ENCODE assay signal across 8 mouse cellular contexts in genomic region chr15:80225796-80226195, GRCm38 (mm10). TPM values are rescaled to one million over a fixed set of nuclear protein-coding genes. Genes with fewer than 3 reads are reported as not detected.
A peak's percentile ranks its signal among the peaks of the same experiment; 100 is the strongest.
DNase-seq lines count a peak whose midpoint lies in the region; ATAC-seq lines count a peak whose summit lies in the region.
"Had no signal": no experiment of that assay in that cellular context is flagged by ENCODE, and none has a peak within 500 bp of the region (broad histone marks: within the 10 kb centered on the region; RNA-seq: fewer than 3 reads in every experiment).

No protein-coding gene starts in this region.

- 46% methylated on average over 2 of the region's 2 CpGs for WGBS in liver, embryonic 15.5 days (ENCODE audit: insufficient replicate concordance)

- peak; percentile 69 for DNase-seq in left cerebral cortex, postnatal 4 days
- DNase-seq in left cerebral cortex, adult 8-10 months (ENCODE audit: low spot score in 2 of 2) = no peak
- peak; percentile 73 for DNase-seq in MN1 (ENCODE audit: low spot score)
- DNase-seq in c-Kit-positive CD71-negative TER-119-negative erythroid progenitor cells, embryonic 14.5 days (ENCODE audit: low read depth) = peak; percentile 66
- DNase-seq in heart, postnatal 36 days = peak; percentile 51 to 67
- peak; percentile 40 to 73 for DNase-seq in spleen, postnatal 14 days (ENCODE audit: low spot score in 2 of 2)

- no peak overlapping the region for H3K9ac ChIP-seq in liver, embryonic 15.5 days
- H3K9ac ChIP-seq: neural tube, embryonic 12.5 days had no signal

- 0 out of 2 replicates have a peak, but pooled peaks cover 8% of the 10 kb centered on the region for H3K27me3 ChIP-seq in liver, embryonic 15.5 days
- H3K27me3 ChIP-seq: neural tube, embryonic 12.5 days had no signal

- peak; percentile 62 for ATAC-seq in liver, embryonic 15.5 days (ENCODE audit: insufficient read depth)

- no peak overlapping the region for H3K27ac ChIP-seq in liver, embryonic 15.5 days (replicated peaks)
- H3K27ac ChIP-seq: neural tube, embryonic 12.5 days had no signal

- H3K9me3 ChIP-seq in liver, embryonic 15.5 days (replicated peaks) = no peaks in the 10 kb centered on the region
- H3K9me3 ChIP-seq: neural tube, embryonic 12.5 days had no signal

- H3K4me2 ChIP-seq in liver, embryonic 15.5 days = no peak overlapping the region
- H3K4me2 ChIP-seq: neural tube, embryonic 12.5 days had no signal

- peaks cover 8% of the 10 kb centered on the region for H3K4me1 ChIP-seq in liver, embryonic 15.5 days (replicated peaks)
- H3K4me1 ChIP-seq: neural tube, embryonic 12.5 days had no signal

- intact Hi-C loops in left cerebral cortex, postnatal 4 days (cut with DNase I) = no loop called here
- intact Hi-C loops in heart, postnatal 36 days (cut with DNase I) = loop anchor here (5.0 to 10.0 kb wide), 3 partner anchors 37 to 281 kb away; partner anchors contain the start of genes Rpl3, Rps19bp1 and Syngr1

- H3K4me3 ChIP-seq in liver, embryonic 15.5 days (replicated peaks) = no peak overlapping the region
- H3K4me3 ChIP-seq: neural tube, embryonic 12.5 days had no signal

- no peaks in the 10 kb centered on the region for H3K36me3 ChIP-seq in liver, embryonic 15.5 days (replicated peaks)
- H3K36me3 ChIP-seq: neural tube, embryonic 12.5 days had no signal

RNA-seq across cellular contexts. Expression of gene Mief1, which starts 8.0 kb away (rescaled TPM):
- total RNA-seq in left cerebral cortex, postnatal 4 days (2021) = 10 to 100 TPM; 29.3 to 30.6 TPM
- total RNA-seq in left cerebral cortex, adult 8-10 months (2022) = 10 to 100 TPM; 30.2 to 33.7 (median 30.9) TPM
- 10 to 100 TPM; 31.5 to 32.8 TPM for total RNA-seq in heart, postnatal 36 days (2021)
- polyA plus RNA-seq in liver, embryonic 15.5 days (2015; fragmentation: Nextera tagmentation; extraction: Ambion mirVana) = 16.2 and 17.0 TPM in 2 replicates

RNA-seq across cellular contexts. Expression of gene AC140267.1, which starts 9.8 kb away (rescaled TPM):
- total RNA-seq in left cerebral cortex, postnatal 4 days (2021) = 10 to 100 TPM; 21.1 to 22.2 TPM
- 10 to 100 TPM in 2 of 4 experiments, 1 to 10 TPM in 2; 6.0 to 10.8 (median 9.5) TPM for total RNA-seq in left cerebral cortex, adult 8-10 months (2022)
- total RNA-seq in heart, postnatal 36 days (2021) = 10 to 100 TPM; 10.7 to 20.5 TPM
- polyA plus RNA-seq in liver, embryonic 15.5 days (2015; fragmentation: Nextera tagmentation; extraction: Ambion mirVana) = not detected in 2 replicates

RNA-seq across cellular contexts. Expression of gene Atf4, which starts 29.2 kb away (rescaled TPM):
- total RNA-seq in left cerebral cortex, postnatal 4 days (2021) = 100 to 1,000 TPM; 116 to 119 TPM
- 100 to 1,000 TPM in 3 of 4 experiments, 10 to 100 TPM in 1; 98.1 to 118 (median 107) TPM for total RNA-seq in left cerebral cortex, adult 8-10 months (2022)
- 10 to 100 TPM; 65.2 to 75.8 TPM for total RNA-seq in heart, postnatal 36 days (2021)
- 130 and 134 TPM in 2 replicates for polyA plus RNA-seq in liver, embryonic 15.5 days (2015; fragmentation: Nextera tagmentation; extraction: Ambion mirVana)

RNA-seq across cellular contexts. Expression of gene Rps19bp1, which starts 38.3 kb away (rescaled TPM):
- 10 to 100 TPM; 45.1 to 50.3 TPM for total RNA-seq in left cerebral cortex, postnatal 4 days (2021)
- 10 to 100 TPM; 32.5 to 39.3 (median 38.4) TPM for total RNA-seq in left cerebral cortex, adult 8-10 months (2022)
- 10 to 100 TPM; 11.5 to 15.8 TPM for total RNA-seq in heart, postnatal 36 days (2021)
- polyA plus RNA-seq in liver, embryonic 15.5 days (2015; fragmentation: Nextera tagmentation; extraction: Ambion mirVana) = 24.4 and 26.2 TPM in 2 replicates

RNA-seq across cellular contexts. Expression of gene Mgat3, which starts 52.3 kb away (rescaled TPM):
- total RNA-seq in left cerebral cortex, postnatal 4 days (2021) = 10 to 100 TPM; 80.4 to 83.1 TPM
- 100 to 1,000 TPM; 118 to 134 (median 124) TPM for total RNA-seq in left cerebral cortex, adult 8-10 months (2022)
- total RNA-seq in heart, postnatal 36 days (2021) = 1 to 10 TPM; 1.3 to 1.7 TPM
- polyA plus RNA-seq in liver, embryonic 15.5 days (2015; fragmentation: Nextera tagmentation; extraction: Ambion mirVana) = 0.54 and 0.55 TPM in 2 replicates

Comparison
In these comparisons a context has a peak if more than half of its experiments do, and no peak if none do; other contexts are left out.
1. DNase-seq: peak in left cerebral cortex, postnatal 4 days (single experiment), MN1 (single experiment), c-Kit-positive CD71-negative TER-119-negative erythroid progenitor cells, embryonic 14.5 days (single experiment), heart, postnatal 36 days (2 of 2) and spleen, postnatal 14 days (2 of 2); none in left cerebral cortex, adult 8-10 months (0 of 2).